Mouse (Mus musculus) 416B (cell line): ENCODE measurements around the gene Ube2m.

ENCODE experiments used
- DNase-seq: peaks from one replicate; pipeline ENCODE4 v3.0.0; 2011; ENCODE audit warnings: low read depth

Ube2m gene

DNA sequence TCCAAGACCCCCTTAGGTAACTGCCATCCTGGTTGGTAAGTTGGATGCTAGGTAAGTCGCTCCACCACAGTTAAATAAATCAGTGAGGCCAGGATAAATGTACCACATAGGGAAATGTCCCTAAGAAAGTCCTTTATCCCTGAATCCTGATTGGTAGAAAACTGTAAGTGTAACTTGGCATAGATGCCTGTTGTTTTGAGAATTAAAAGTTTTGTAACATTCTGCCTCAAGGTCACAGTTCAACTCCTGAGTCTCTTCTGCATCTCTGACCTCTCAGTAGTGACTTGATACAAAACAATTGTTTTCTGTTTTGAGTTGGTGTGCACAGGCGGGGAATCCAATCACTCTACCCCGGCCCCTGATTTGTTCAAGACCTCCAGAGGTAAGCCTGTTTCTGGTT is 39.2 kb downstream of the Ube2m start, which contains the start of gene Trim28:
Gene Trim28, plus strand, starts transcription at position 264 of the 400 bp plus-strand sequence.
- DNase-seq, result no peak

DNA sequence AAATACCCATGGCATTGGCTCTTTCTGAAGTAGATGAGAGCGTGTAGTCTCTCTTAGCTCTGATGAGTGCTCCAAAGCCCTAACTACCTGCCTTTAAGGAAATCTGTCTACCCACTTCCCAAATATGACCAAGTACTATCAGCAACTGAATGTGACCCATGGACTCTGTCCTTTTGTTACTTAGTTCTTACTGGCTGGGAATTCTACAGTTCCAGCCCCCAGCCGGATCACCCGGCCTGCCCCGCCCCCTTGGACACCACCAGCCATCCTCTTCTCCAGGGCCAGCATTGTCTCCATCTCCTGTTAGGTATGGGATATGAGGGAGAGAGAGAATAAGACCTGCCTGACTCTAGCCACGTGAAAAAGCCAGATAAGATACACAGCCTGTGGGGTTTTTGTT is 40.0 kb downstream of the Ube2m start, which contains the start of gene Slc27a5:
Gene Slc27a5, minus strand, starts transcription at position 140 of the 400 bp plus-strand sequence.
- DNase-seq, result no peak

DNA sequence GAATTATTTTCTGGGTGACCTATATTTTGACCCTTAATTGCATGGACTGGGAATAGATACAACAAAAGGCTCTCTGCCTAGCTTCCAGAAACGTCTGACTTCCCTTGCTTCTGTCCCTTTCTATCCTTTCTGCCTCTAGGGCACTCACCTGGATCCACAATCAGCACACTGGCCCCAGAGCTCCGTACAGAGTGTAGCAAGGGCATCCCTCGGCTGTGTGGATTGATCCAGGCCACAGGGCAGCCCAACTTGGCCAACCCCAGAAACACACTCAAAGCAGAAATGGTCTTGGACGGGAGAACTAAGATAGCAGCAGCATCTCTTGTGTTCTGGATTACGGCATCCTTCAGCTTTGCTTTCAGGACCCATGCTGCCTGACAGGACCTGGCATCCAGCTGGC is 40.8 kb downstream of the Ube2m start:
- no peak for DNase-seq

DNA sequence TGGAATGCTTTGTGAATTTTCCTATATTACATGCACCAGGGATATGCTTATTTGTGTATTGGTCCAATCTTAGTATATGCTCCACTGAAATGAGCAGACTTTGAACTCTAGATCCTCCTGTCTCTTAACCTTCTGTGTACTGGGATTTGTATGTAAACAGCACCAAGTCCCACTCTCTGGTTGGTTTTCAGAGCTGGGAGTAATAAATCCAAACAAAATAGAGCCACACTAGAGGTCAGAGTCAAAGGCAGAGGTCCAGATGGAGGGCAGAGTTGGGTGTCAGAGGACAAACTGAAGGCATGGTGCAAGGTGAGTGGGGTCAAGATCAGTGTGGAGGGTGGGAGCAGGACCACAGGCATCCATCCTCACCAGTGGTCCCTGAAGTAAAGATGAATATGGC is 42.2 kb downstream of the Ube2m start:
- no peak for DNase-seq

DNA sequence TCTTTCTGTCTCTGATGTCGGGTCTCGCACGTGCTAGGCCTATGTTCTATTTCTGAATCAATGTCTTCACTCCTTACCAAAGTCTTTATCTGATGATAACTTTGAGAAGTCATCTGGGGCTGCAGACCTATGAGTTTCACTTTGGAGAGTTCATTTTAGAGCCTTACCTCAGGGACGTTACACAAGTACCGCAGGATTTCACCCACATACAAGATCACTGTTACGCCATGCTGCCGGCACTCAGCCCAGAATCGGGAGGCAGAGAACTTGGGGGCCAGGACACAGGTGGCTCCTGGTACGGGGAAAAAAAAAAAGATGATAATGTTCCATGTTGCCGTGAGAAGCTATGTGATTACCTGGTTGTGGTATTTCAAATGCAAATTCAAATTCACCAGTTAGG is 44.9 kb downstream of the Ube2m start:
- no peak for DNase-seq

DNA sequence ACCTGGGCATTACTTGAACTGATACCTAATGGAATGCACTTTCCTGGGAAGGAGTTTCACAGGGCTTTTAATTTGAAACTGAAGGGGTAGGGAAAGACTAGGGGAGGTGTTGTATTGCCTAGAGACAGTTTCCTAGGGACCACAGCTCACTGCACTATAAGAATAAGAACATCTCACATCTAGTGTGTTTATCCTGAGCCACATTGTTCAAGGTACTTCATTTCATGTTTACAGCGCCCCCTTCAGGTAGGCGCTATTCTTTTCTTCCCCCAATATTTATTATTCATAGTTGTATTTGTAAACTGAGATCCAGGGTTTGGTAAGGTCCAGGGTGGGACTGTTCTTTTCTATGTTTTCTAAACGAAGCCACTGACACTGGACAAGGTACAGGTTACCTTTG is 45.9 kb downstream of the Ube2m start:
- peak; percentile 71 for DNase-seq

DNA sequence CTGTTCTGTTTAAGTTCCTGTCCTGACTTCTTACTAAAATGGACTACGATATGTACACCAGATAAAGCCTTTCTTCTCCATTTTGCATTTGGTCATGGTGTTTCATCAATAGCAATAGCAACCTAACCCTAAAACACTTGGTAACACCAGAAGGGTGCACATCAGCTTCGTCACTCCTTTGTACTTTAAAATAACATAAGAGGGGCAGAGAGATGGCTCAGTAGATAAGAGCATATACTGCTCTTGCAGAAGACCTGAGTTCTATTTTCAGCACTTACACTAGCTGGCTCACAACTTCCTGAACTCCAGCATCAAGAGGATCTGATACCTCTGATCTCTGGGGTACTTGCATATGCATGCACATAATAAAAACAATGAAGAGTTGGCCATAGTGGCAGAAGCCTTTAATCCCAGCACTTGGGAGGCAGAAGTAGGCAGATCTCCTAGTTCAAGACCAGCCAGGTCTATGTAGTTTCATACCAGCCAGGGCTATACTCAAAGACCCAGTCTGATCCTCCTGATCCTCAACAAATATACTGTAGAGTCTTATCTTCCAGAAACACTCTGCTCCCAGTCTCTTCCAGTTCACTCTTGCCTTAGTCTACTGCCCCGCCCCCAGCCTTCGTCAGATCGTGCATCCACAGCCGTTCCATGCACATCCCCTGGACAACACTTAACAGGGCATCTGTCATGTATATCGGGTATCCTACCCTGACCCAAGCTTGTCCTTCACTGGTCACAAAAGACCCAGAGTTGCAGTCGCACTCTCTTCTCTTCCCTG is 50.5 kb downstream of the Ube2m start:
- no peak for DNase-seq

DNA sequence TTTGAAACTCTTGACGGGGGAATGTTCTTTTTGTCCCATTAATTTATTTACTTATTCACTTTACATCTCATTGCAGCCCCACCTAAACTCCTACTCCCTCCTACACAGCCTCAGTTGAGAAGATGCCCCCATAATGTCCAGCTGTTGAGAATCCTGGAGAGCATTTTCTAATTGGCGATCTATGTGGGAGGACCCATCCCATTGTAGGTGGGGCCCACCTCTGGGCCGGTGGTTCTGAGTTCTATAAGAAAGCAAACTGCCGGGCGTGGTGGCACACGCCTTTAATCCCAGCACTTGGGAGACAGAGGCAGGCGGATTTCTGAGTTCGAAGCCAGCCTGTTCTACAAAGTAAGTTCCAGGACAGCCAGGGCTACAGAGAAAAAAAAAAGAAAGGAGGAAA is 51.2 kb downstream of the Ube2m start:
- DNase-seq, result no peak

DNA sequence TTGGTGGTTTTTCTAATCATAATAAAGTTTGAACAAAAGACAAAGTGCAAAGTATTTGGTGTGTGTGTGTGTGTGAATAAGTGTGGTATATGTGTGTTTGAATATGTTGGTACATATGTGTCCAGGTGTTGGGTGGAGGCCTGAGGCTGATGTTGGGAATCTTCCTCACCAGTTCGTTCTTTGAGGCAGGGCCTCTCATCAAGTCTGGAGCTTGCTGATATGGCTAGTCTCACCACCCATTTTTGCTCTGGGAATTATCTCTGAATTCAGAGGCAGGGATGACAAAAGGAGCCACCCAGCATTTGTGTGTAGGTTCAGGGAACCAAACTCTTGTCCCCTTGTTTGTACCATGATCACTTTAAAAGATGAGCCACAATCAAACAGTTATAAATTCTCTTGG is 52.4 kb downstream of the Ube2m start:
- no peak for DNase-seq
